Mouse (Mus musculus) liver, embryonic 11.5 days (tissue): ENCODE measurements around the gene Spata31d1d. TPM values are rescaled to one million over a fixed set of nuclear protein-coding genes. Genes with fewer than 3 reads are reported as not detected.
"Not testable (repeated sequence)": the region's sequence is repeated elsewhere in the genome, so short reads cannot be mapped to it uniquely, and the experiment has no call there.

Experiments used
- ATAC-seq: fragments of 200-750 bp; cut with Nextera tagmentation; replicated peaks from 2 replicates; pipeline ENCODE4 v1.8.0; 2017; ENCODE audit warnings: moderate number of reproducible peaks, mild to moderate bottlenecking, moderate TSS enrichment, moderate library complexity; ENCODE audit not compliant: low FRiP score
- DNase-seq: peaks from one replicate; pipeline ENCODE4 v3.0.0-alpha.2; 2017; ENCODE audit warnings: low spot score
- H3K27ac ChIP-seq: fragments of 300-500 bp; sonication (generic); 2 replicates; pipeline ENCODE4 v1.5.1; 2014; ENCODE audit warnings: mild to moderate bottlenecking, low read depth, low read length, control low read depth
- H3K27me3 ChIP-seq: fragments of 300-500 bp; sonication (generic); replicated peaks from 2 replicates; pipeline ENCODE4 v1.6.1; 2014; ENCODE audit warnings: low read length, mixed read lengths; ENCODE audit not compliant: control insufficient read depth, insufficient read depth
- H3K36me3 ChIP-seq: fragments of 300-500 bp; sonication (generic); 2 replicates; pipeline ENCODE4 v1.6.1; 2014; ENCODE audit warnings: mild to moderate bottlenecking, low read length, moderate library complexity, mixed read lengths; ENCODE audit not compliant: control insufficient read depth, insufficient read depth
- H3K4me1 ChIP-seq: fragments of 300-500 bp; sonication (generic); replicated peaks from 2 replicates; pipeline ENCODE4 v1.6.1; 2014; ENCODE audit warnings: low read length, mixed read lengths; ENCODE audit not compliant: control insufficient read depth, insufficient read depth
- H3K4me2 ChIP-seq: fragments of 300-500 bp; sonication (generic); 2 replicates; pipeline ENCODE4 v1.6.1; 2014; ENCODE audit warnings: mild to moderate bottlenecking, control low read depth, moderate library complexity
- H3K4me3 ChIP-seq: fragments of 300-500 bp; sonication (generic); 2 replicates; pipeline ENCODE4 v1.5.1; 2014; ENCODE audit warnings: low read depth, low read length, control low read depth
- H3K9ac ChIP-seq: fragments of 300-500 bp; sonication (generic); 2 replicates; pipeline ENCODE4 v1.6.1; 2014; ENCODE audit warnings: low read depth, low read length, control low read depth
- H3K9me3 ChIP-seq: fragments of 300-500 bp; sonication (generic); 2 replicates; pipeline ENCODE4 v1.6.1; 2016; ENCODE audit warnings: low read length, inconsistent platforms, mixed read lengths; ENCODE audit not compliant: control insufficient read depth
- WGBS: fragments of 180-500 bp; shearing (Covaris S2); extraction: QIAGEN DNeasy Blood & Tissue Kit; methylation state at CpG from one replicate; pipeline ENCODE4 v1.1.7; 2014; 5-methylcytosine and 5-hydroxymethylcytosine counted together
- polyA plus RNA-seq: library from polyadenylated mRNA; unstranded; fragments of >200 nt; fragmentation: Nextera tagmentation; extraction: Ambion mirVana; gene quantifications from 2 replicates; pipeline ENCODE4 v1.2.1, GENCODE M21; 2014

Gene Spata31d1d
- polyA plus RNA-seq, 1 experiment from 2014 or later, result not detected

DNA sequence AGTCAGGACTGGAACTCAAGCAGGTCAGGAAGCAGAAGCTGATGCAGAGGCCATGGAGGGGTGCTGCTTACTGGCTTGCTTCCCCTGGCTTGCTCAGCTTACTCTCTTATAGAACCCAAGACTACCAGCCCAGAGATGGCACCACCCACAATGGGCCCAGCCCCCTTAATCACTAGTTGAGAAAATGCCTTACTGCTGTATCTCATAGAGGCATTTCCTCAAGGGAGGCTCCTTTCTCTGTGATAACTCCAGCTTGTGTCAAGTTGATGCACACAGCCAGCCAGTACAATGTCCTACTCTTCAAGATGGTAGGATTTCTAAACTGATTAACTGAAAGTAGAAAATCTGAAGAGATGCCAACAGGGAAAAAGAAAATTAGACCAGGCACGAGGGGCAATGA, 9.5 kb downstream of the Spata31d1d start:
- H3K9ac ChIP-seq, H3K4me2 ChIP-seq, H3K27ac ChIP-seq, H3K9me3 ChIP-seq, DNase-seq, H3K4me3 ChIP-seq, H3K36me3 ChIP-seq: not testable (repeated sequence)
- peak; percentile 53; the same call in 1 of the 2 replicates for ATAC-seq
- WGBS, result 68% methylated on average over 1 of the region's 1 CpGs
- Histone ChIP-seq H3K4me1 (peaks cover 19% of the 10 kb centered on the region), H3K27me3 (peaks cover 10% of the 10 kb centered on the region)

DNA sequence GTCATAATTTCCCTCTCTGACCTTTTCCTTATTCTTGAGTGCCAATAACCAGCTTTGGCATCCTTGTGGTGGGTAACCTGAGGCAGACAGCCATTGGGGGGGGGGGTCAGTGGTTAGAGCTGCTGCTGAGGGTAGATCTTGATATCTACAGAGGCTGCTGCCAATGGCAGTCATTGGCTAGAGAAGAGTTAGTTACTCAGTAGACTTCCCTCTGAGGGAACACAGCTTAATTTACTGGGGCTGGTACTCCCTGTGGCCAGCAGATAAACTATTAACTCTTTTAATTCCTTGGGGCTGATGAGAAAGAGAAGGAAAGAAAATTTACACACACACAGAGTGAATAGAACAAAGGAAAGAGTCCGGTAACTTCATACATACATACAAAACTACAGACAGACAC, 12.1 kb downstream of the Spata31d1d start:
- H3K27ac ChIP-seq, result no peak overlapping the region
- H3K9ac ChIP-seq, result no peak overlapping the region
- H3K9me3 ChIP-seq, result no peaks in the 10 kb centered on the region

DNA sequence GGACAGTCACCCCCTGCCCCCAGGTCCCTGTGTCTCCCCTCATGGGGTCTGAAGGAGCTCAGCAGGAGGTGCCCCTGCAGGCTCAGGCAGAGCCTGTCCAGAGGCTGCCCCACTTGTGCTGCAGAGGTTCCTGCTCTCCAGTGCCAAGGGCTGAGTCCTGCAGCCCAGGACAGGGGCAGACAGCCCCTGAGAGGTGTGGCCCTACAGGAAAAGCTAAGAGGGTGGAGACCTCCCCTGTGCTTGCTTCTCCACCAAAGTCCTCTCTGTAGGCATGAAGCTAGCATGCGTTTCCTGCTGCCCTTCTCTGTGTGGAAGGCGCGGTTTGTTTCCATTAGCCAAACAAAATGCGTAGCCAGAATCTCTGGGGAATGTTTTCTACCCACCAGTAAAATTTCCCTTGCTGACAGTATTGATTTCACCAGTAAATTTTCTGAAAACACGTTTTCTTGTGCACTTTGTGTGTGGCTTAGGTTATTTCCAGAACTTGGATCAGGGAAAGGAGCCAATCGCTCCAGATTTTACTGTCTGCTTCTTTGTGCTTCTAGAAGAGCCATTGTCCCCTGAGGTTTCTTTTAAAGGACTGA, 12.6 kb downstream of the Spata31d1d start:
- not testable (repeated sequence) for H3K4me3 ChIP-seq, H3K9me3 ChIP-seq, DNase-seq, H3K27me3 ChIP-seq, H3K9ac ChIP-seq, H3K36me3 ChIP-seq, H3K27ac ChIP-seq
- ATAC-seq, result peak; percentile 59
- 35% methylated on average over 6 of the region's 6 CpGs for WGBS
- peak overlapping the region; percentile 10 for H3K4me2 ChIP-seq
- H3K4me1 ChIP-seq, result peaks cover 13% of the 10 kb centered on the region; the same call in 1 of the 2 replicates

More for the DNA sequence above, 12.1 kb downstream of the Spata31d1d start:
- Histone ChIP-seq H3K4me1 (peaks cover 13% of the 10 kb centered on the region; the same call in 1 of the 2 replicates), H3K27me3 (peaks cover under 1% of the 10 kb centered on the region; the same call in 1 of the 2 replicates), H3K4me3 (no peak overlapping the region), H3K4me2 (peak overlapping the region; percentile 10; the same call in 1 of the 2 replicates), H3K36me3 (no peaks in the 10 kb centered on the region)
- DNase-seq (no peak), ATAC-seq (peak; percentile 72)
- 89% methylated on average over 1 of the region's 1 CpGs for WGBS

DNA sequence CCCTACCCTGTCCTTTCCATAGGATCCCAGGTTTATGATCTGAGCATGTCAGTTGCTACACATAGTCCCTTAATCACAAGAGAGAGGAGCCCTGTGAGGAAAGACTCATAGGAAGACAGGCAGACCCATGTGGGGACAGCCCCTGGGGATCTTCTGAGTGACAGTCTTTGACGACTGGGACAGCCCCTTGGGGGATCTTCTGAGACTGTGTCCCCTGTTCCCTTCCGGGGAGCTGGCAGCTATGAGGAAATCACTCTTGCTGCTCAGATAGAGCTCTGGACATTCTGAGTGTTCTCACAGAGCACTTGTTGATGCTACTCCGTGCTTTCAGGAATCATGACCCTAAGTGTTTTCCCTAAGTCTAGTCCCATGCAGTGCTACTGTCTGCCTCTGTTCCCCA, 17.8 kb downstream of the Spata31d1d start:
- WGBS, result 44% methylated on average over 3 of the region's 3 CpGs
- H3K4me1 ChIP-seq, result no peaks in the 10 kb centered on the region; the same call in 1 of the 2 replicates
- H3K36me3 ChIP-seq, result no peaks in the 10 kb centered on the region
- no peak overlapping the region for H3K9ac ChIP-seq
- H3K4me2 ChIP-seq, result no peak overlapping the region
- H3K27me3 ChIP-seq, result peaks cover 15% of the 10 kb centered on the region
- ATAC-seq, result no peak
- DNase-seq, result no peak
- no peak overlapping the region for H3K27ac ChIP-seq
- no peaks in the 10 kb centered on the region for H3K9me3 ChIP-seq
- no peak overlapping the region for H3K4me3 ChIP-seq

DNA sequence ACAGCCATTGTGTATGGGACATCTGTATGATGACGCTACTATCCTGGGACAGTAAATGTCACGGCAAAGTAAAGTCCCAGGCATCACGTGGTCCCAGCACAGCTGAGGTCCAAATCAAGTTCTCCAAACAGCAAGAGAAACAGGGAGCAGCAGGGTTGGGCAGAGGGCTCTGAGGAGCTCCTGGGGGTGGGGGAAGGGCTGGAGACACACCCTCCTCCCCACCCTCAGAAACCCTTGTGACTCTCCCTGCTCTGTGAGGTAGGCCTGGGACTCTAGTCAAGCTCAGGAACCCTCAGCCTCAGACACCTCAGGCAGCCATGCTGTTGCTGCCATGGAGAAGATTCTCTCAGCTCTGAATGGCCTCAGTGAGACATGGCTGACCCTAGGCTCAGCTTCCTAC, 19.6 kb downstream of the Spata31d1d start, which contains the start of gene Spata31d1b:
Spata31d1b (plus strand) TSS at position 301 of the 400 bp plus-strand sequence.
- peaks cover 15% of the 10 kb centered on the region for H3K27me3 ChIP-seq
- H3K36me3 ChIP-seq, H3K4me3 ChIP-seq, H3K9ac ChIP-seq, ATAC-seq, H3K4me1 ChIP-seq, DNase-seq, H3K4me2 ChIP-seq, H3K27ac ChIP-seq, H3K9me3 ChIP-seq: not testable (repeated sequence)
- WGBS, result 66% methylated on average over 3 of the region's 3 CpGs

DNA sequence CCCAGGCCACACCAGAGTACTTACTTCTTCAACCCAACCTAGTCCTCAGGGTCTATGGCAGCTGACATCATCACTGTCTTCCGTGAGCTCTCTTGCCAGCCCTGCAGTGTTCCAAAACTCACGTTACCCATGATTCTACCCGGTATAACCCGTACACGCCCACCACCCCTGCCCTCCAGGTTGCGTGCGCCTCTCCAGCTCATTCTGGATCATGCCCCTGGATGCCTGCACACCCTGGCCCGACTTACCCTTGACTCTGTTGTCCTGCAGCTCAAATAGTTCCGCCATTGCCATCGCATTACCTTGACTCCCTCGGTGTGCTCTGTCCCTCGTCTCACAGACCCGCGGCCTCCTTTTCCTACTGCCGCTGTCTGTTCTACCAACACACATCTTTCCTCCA, 21.3 kb downstream of the Spata31d1d start, which contains the start of gene Spata31d1a:
Spata31d1a (minus strand) TSS at position 101 of the 400 bp plus-strand sequence.
- Histone ChIP-seq H3K4me3 (no peak within 1 kb of the TSS), H3K4me1 (no peaks in the 10 kb centered on the region), H3K27me3 (peaks cover 16% of the 10 kb centered on the region), H3K36me3 (no peaks in the 10 kb centered on the region), H3K9ac (no peak within 1 kb of the TSS), H3K4me2 (no peak within 1 kb of the TSS), H3K27ac (no peak within 1 kb of the TSS), H3K9me3 (no peaks in the 10 kb centered on the region)
- no peak for ATAC-seq
- 83% methylated on average over 15 of the region's 15 CpGs for WGBS
- DNase-seq, result no peak

DNA sequence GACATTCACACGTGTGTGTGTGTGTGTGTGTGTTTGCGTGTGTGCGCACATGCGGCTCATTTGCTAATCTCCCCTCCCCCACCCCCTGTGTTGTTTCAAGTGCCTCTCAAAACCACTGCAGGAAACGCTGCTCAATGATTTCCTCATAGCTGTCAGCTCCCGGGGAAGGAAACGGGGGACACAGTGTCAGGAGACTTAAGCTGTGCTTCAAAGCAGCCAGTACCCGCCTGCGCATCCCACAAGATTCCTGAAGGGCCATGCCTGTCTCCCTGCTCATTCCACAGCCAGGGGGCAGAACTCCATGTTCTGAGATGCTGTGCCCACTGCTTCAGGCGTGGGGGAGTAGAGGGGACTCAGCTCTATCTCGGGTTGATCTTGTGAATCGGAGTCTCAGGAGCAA, 27.0 kb downstream of the Spata31d1d start:
- Histone ChIP-seq H3K4me2 (no peak overlapping the region), H3K27ac (no peak overlapping the region), H3K9ac (no peak overlapping the region), H3K36me3 (no peaks in the 10 kb centered on the region), H3K4me1 (0 out of 2 replicates have a peak, but pooled peaks cover 9% of the 10 kb centered on the region), H3K9me3 (no peaks in the 10 kb centered on the region), H3K27me3 (peaks cover 11% of the 10 kb centered on the region), H3K4me3 (no peak overlapping the region)
- ATAC-seq, result no peak
- no peak for DNase-seq
- WGBS, result 33% methylated on average over 12 of the region's 12 CpGs

DNA sequence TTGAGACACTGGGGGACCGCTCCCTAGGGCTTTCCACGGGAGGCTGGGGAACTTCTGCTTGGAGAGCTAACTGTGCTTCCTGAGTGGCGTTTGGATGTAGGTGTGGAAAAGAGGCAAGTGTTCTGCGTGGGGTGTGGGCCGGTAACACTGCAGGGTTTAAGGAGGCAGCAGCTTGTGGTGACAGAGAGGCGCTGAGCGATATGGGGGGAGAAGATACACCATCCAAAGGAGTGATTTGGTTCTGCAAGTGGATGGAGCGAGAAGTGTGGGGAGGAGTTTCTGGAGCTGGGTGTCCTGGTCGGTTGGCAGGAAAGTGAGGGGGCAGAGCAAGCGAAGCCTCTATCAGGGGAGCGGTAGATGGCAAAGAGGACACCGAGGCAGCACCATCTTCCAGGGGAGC, 28.0 kb downstream of the Spata31d1d start:
- Histone ChIP-seq H3K4me3 (no peak overlapping the region), H3K27ac (no peak overlapping the region), H3K36me3 (no peaks in the 10 kb centered on the region), H3K27me3 (peaks cover 11% of the 10 kb centered on the region), H3K9ac (no peak overlapping the region), H3K4me2 (no peak overlapping the region), H3K4me1 (0 out of 2 replicates have a peak, but pooled peaks cover 9% of the 10 kb centered on the region), H3K9me3 (no peaks in the 10 kb centered on the region)
- WGBS, result 82% methylated on average over 12 of the region's 12 CpGs
- DNase-seq (no peak), ATAC-seq (no peak)

DNA sequence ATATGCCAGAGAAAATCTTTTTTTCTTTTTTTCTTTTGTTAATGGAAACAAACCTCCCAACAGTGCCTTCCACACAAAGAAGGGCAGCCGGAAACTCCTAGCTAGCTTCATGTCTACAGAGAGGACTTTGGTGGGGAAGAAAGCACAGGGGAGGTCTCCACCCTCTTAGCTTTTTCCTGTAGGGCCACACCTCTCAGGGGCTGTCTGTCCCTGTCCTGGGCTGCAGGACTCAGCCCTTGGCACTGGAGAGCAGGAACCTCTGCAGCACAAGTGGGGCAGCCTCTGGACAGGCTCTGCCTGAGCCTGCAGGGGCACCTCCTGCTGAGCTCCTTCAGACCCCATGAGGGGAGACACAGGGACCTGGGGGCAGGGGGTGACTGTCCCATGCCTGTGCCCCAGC, 31.4 kb downstream of the Spata31d1d start:
- ATAC-seq, H3K4me2 ChIP-seq, H3K27me3 ChIP-seq, H3K36me3 ChIP-seq, H3K9ac ChIP-seq, H3K4me1 ChIP-seq, H3K9me3 ChIP-seq, DNase-seq, H3K4me3 ChIP-seq, H3K27ac ChIP-seq: not testable (repeated sequence)
- 60% methylated on average over 1 of the region's 1 CpGs for WGBS
